Mouse (Mus musculus) urinary bladder, postnatal 25 days (tissue): ENCODE data around the gene Spred1.
"Not testable (repeated sequence)": the region's sequence is repeated elsewhere in the genome, so short reads cannot be mapped to it uniquely, and the experiment has no call there.

Experiments used
- DNase-seq: peaks from one replicate; pipeline ENCODE4 v3.0.0; 2022; ENCODE audit warnings: low spot score

Gene Spred1

GRCm38 (mm10) chr2:117119291-117120245, 1.6 kb upstream of the Spred1 start:
- peak; percentile 53 for DNase-seq

DNA sequence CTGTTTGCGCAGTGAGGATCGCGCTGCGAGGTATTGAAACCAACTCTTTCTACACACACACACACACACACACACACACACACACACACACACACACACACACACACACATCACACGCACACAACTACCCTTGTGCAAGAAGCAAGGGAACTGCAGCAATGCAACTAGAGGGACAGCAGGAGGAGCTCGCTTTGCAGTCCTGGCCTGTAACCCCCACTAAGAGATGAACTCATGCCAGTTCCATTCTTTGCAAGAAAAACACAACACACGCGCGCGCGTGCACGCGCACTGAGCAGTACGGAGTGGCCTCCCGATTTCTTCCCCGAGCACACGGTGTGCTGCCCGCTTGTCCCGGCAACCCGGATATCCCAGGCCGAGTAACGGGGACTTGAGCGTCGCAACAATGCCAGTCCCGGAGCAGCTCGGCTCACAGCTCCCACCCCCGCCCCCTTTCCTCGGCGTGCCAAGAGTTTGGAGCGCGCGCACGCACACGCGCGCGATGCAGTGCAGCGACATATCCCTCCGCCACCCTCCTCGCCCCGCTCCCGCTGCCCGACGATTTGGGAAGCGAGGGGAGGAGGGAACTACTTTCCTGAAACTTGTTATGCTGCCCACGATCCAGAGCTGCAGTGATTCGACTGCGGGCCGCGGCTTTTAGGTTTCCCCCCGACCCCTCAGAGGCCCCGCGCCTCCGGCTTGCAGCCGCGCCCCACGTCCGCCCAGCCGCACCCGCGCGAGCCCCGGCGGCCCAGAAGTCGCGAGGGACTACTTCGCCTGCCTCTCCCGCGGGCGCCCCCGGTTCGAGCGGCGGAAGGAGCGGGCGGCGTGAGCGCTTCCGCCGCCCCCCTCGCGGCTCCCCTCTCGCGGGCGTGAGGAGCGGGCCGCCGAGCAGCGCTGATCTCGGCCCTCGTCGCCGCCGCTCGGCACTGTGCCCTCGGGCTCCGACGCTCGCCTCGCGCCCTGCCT, 645 bp upstream of the Spred1 start:
- DNase-seq = peak; percentile 78

DNA sequence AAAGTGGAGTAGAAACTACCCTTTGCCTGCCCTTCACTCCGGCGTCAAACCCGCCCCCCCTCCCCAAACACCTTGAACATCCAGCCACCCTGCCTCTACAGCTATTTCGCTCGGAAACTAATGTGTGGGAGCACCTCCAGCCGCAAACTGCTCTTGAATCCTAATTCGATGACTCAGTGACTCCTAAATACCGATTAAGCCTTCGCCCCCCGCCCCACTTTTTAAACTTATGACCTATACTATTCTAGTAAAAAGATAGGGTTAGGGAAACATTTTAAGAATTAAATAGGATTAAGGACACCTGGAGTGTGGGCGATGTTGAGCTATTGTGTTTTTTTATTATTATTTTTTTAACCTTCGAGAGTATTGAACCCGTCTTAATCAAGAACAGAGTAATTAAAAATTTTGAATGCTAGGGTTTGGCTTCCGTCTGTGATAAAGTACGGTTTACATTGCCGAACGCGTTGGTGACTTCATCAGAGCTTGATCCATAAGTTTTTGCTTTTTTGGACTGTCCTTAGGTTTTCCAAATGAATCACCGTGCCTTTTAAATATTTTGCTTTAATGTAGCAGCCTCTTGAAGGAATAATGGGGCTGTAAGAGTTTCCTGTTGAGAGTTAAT, 921 bp downstream of the Spred1 start:
- DNase-seq = no peak

DNA sequence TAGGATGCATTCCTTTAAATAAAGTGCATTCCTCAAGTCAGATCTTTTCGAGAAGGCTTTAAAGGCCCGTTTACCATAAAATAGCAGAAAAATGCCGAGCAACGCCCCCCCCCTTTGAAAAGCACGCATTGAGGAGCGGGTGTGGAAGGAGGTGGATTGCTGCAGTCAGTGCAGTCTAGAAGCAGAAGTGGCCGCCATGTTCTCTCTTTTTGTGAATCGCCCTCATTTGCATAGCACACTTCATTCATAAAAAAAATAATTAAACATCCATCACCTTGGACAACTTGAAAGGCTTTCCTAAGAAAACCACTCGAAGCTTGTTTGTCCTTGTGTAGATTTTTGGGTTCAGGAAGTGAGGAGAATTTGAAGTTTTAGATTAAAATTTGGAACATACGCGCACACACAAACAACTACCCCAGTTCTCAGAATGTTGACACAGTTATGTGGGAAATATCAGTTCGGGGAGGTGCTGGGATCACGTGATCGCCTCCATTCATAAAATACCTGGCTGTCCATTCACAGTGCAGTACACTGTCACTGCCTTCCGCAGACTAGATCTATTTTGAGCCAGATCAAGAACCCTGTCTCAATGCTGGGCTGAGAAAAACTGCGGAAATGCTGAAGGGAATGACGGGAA, 1.6 kb downstream of the Spred1 start:
- DNase-seq = no peak

DNA sequence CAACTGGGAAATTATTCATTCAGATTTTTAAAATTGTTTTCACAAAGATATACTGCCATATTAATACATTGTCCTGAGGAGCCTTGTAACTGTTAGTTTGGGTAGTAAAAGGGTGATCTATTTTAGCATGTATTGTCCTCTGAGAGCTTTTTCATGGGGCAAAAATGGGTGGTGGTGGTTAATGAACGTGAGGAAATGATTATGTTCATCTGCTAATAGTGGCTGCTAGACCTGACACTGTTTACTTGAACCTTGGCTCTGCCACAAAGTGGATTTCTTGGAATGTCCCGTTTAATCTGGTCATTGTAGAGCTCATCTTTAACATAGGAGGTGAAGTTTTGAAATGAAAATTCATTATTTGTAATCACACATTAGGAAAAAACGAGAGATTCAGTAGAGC, 2.5 kb downstream of the Spred1 start:
- no peak for DNase-seq

DNA sequence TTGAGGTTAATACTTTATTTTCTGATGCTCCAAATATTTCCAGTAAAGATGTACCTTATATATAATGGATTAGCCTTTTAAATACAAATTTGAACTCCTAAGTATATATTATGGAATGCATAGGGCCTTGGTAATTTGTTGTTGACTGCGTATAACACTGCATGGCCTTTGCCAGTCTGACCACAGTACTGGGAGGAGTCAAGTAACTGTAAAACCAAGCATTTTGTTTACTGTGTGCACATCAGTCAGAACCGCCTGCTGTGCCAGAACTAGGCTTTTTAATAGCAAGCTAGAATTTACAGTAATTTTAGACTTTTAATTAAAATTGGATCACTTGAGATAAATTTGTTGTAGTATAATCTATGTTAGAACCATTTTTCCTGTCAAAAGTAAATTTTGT, 3.7 kb downstream of the Spred1 start:
- DNase-seq = no peak

DNA sequence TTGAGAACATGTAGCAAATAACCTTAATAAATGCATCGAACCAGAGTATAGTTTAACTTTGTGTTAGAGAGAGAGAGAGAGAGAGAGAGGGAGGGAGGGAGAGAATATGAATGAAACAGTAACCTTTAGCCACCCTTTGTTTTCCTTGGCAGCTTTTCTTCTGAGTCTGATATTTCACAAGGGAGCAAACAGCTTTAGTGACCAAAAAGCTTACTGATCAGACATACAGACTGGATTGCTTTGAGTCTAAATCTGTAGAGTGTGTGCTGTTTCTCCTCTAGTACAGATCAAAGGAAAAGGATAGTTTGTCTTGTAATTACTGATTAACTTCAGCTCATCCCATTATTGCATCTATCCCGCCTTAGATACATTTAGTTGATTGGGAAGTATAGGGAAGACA, 8.0 kb downstream of the Spred1 start:
- no peak for DNase-seq

DNA sequence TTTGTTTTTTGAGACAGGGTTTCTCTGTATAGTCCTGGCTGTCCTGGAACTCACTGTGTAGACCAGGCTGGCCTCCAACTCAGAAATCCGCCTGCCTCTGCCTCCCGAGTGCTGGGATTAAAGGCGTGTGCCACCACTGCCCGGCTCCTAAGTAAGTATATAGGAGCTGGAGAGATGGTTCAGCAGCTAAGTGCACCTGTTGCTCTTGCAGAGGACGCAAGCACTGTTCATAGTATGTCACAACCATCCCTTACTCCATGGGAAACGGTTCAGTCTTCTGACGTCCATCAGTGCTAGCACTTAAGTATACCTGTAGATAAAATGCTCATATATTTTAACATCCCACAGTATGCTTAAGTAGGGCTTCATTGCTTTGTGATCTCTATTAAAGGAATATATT, 9.9 kb downstream of the Spred1 start:
- DNase-seq = not testable (repeated sequence)

DNA sequence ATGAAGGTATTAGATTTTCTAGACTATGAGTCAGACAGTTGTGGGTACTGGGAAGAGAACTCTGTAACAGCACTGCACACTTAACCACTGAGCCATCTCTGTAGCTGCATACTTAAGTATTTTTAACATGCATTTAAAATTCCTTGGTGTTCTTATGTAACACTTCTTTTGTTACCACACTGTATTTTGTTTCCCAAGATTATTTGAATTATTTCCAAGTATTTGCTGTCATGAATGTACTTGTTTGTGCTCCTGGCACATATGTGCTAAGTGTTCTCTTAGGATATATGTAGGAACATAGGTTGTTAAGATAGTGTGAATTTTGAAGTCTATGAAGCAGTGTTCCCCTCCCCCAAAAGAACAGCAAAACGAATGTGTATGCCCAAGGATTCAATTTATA, 10.7 kb downstream of the Spred1 start:
- no peak for DNase-seq

GRCm38 (mm10) chr2:117133541-117133940, 12.4 kb downstream of the Spred1 start:
- no peak for DNase-seq

DNA sequence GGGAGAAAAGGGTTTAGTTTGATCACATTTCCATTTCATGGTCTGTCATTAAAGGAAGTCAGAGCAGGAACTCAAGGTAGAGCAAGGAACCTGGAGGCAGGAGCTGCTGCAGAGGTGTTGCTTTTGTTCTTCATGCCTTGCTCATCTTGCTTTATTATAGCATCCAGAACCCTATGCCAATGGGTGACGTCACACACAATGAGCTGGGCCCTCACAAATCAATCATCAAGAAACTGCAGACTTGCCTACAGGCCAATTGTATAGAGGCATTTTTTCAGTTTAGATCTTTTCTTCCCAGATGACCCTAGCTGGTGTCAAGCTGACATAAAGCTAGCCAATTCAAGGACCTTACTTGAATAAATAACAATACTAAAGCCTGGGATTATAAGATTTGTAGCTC, 16.6 kb downstream of the Spred1 start:
- DNase-seq = no peak

DNA sequence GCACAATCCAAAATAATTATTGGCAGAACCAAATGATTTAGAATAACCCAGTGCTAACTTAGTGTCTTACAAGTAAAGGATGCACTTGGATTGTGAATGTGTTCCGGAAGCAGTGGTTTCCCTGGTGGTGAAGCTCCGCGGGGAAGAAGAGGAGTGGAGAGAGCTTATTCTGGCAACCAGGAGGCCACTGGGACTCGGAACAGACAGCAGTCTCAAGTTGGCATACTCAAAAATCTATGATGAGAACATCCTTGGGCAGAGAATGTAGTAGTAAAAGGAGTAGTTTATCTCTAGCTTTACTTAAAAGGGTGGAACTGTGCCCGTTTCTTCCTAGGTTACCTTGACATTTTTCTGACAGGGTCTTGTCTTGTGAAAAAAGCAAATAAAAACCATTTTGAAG, 17.8 kb downstream of the Spred1 start:
- no peak for DNase-seq

GRCm38 (mm10) chr2:117139977-117140376, 18.8 kb downstream of the Spred1 start:
- DNase-seq = no peak

- no peak for DNase-seq
Observed at GRCm38 (mm10) chr2:117143106-117143505, 21.9 kb downstream of the Spred1 start.

DNA sequence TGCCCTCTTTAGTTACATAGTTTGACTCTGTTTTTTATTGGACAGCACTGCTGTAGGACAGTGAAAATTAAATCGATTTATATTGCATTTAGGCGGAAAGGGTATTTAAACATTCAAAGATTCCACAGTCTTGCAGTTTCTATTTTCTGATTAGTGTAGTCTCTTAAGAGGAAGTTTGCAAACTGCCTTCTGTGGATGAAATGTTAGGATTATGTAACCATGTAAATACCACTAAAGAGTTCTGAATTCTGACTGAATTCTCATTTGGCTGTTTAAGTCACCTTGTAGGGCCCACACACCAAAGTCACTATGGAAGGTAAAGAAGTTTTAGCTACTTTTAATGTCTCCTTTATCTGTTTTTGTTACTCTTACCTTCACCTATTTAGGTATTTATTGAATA, 24.9 kb downstream of the Spred1 start:
- DNase-seq = no peak

DNA sequence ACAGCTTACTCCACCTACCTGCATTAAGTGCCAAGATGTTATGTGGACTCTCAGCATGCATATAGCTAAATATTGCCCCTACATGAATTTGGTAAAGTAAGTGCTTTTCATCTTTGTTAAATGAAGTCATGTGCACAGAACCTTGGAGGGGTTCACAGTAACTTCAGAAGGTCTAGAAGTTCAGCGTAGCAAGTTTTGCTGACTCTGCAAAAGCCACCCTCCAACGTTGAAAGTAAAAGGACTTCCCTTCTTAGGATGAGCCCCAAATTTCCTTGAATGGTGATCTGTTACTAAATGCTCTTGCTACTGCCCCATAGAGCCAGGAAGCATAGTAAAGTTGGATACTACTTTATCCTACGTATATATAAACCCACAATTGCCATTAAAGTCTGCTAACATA, 25.4 kb downstream of the Spred1 start:
- DNase-seq = no peak

GRCm38 (mm10) chr2:117152161-117152560, 31.0 kb downstream of the Spred1 start:
- DNase-seq = no peak

GRCm38 (mm10) chr2:117168379-117168778, 47.2 kb downstream of the Spred1 start:
- DNase-seq = no peak

- no peak for DNase-seq
Observed at GRCm38 (mm10) chr2:117169037-117169436, 47.9 kb downstream of the Spred1 start.

DNA sequence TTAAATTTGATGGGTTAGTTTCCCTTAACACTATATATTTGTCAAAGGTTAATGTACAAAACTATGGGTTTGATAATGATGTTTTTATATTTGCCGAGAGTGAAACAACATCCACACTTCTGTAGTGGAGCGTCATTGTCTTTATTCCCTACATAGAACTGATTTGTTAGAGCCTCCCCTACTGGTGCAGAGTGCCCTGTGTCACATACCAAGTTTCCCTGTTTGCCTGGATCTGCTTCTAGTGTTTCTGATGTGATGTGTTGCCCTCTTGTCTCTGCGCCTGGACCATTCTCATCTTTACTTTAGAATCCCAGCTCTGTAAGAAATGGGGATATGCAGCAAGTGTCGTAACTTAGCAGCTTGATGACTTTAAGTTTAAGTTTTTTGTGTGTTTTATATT, 51.8 kb downstream of the Spred1 start:
- no peak for DNase-seq

GRCm38 (mm10) chr2:117176066-117176465, 54.9 kb downstream of the Spred1 start:
- no peak for DNase-seq

DNA sequence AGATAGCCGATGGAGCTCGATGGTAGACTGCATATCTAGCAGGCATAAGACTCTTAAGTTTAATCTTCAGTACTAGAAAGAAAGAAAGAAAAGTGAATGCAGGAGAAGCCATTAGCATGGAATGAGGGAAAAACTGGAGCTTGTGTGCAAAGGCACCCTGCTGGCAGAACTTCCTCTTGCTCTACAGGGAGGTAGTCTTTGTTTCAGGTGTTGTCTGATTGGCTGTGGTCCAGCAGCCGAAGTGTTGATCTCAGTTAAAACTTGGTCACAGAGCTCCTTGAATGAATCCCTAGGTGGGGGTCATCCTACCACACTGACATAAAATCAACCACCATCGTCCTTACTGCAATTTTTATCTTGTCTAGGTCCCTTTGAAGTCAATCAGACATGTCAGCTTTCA, 55.8 kb downstream of the Spred1 start:
- no peak for DNase-seq
